Mouse (Mus musculus) midbrain, embryonic 16.5 days (tissue): ENCODE results near the gene Rabep2. TPM values are rescaled to one million over a fixed set of nuclear protein-coding genes. Genes with fewer than 3 reads are reported as not detected.

ENCODE experiments used
- ATAC-seq: fragments of 200-750 bp; cut with Nextera tagmentation; 2 replicates; pipeline ENCODE4 v1.8.0; 2017; ENCODE audit warnings: moderate TSS enrichment
- H3K27ac ChIP-seq: fragments of 300-500 bp; sonication (generic); 2 replicates; pipeline ENCODE4 v1.5.1; 2014; ENCODE audit warnings: mild to moderate bottlenecking, low read length, mixed read lengths
- H3K27me3 ChIP-seq: fragments of 300-500 bp; sonication (generic); 2 replicates; pipeline ENCODE4 v1.6.1; 2014; ENCODE audit warnings: low read depth, low read length, mixed read lengths; ENCODE audit not compliant: control insufficient read depth, insufficient read depth
- H3K36me3 ChIP-seq: fragments of 300-500 bp; sonication (generic); 2 replicates; pipeline ENCODE4 v1.6.1; 2014; ENCODE audit warnings: mild to moderate bottlenecking, low read length, moderate library complexity, mixed read lengths; ENCODE audit not compliant: control insufficient read depth, insufficient read depth
- H3K4me1 ChIP-seq: fragments of 300-500 bp; sonication (generic); 2 replicates; pipeline ENCODE4 v1.6.1; 2014; ENCODE audit warnings: mild to moderate bottlenecking, low read length, mixed read lengths; ENCODE audit not compliant: control insufficient read depth, insufficient read depth
- H3K4me2 ChIP-seq: fragments of 300-500 bp; sonication (generic); 2 replicates; pipeline ENCODE4 v1.6.1; 2014; ENCODE audit warnings: mild to moderate bottlenecking, low read length, mixed read lengths
- H3K4me3 ChIP-seq: fragments of 300-500 bp; sonication (generic); 2 replicates; pipeline ENCODE4 v1.5.1; 2014; ENCODE audit warnings: low read depth, mild to moderate bottlenecking, low read length, moderate library complexity, mixed read lengths
- H3K9ac ChIP-seq: fragments of 300-500 bp; sonication (generic); 2 replicates; pipeline ENCODE4 v1.6.1; 2014; ENCODE audit warnings: low read depth, low read length, mixed read lengths
- H3K9me3 ChIP-seq: fragments of 300-500 bp; sonication (generic); replicated peaks from 2 replicates; pipeline ENCODE4 v1.6.1; 2014; ENCODE audit warnings: mild to moderate bottlenecking, low read length, mixed read lengths; ENCODE audit not compliant: control insufficient read depth, poor library complexity, severe bottlenecking
- WGBS: fragments of 180-500 bp; shearing (Covaris S2); extraction: QIAGEN DNeasy Blood & Tissue Kit; methylation state at CpG from one replicate; pipeline ENCODE4 v1.1.7; 2014; 5-methylcytosine and 5-hydroxymethylcytosine counted together
- polyA plus RNA-seq: library from polyadenylated mRNA; unstranded; fragments of >200 nt; fragmentation: Nextera tagmentation; extraction: Ambion mirVana; gene quantifications from 2 replicates; pipeline ENCODE4 v1.2.1, GENCODE M21; 2015

Gene Rabep2
- polyA plus RNA-seq, 1 experiment from 2014 or later: 22.9 TPM

DNA sequence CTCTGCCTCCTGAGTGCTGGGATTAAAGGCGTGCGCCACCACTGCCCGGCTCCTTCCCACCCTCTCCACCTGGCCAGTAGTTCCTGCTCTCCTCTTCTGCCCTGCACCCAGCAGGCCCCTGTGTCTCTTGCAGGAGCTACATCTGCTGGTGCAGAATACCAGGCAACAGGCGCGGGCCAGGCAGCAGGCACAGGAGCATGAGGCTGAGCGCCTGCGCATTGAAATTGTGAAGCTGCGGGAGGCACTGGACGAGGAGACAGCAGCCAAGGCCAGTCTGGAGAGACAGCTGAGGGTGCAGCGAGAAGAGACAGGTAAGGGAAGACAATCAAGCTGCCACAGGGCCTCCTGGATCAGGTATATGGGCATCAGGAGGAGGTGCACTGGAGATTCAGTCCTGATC lies 15.4 kb downstream of the Rabep2 start:
- Histone ChIP-seq H3K27ac (no peak overlapping the region), H3K27me3 (no peaks in the 10 kb centered on the region), H3K36me3 (peaks cover 28% of the 10 kb centered on the region), H3K4me1 (no peaks in the 10 kb centered on the region), H3K4me2 (no peak overlapping the region), H3K4me3 (no peak overlapping the region), H3K9me3 (no peaks in the 10 kb centered on the region), H3K9ac (no peak overlapping the region)
- no peak for ATAC-seq
- 94% methylated on average over 10 of the region's 10 CpGs for WGBS

DNA sequence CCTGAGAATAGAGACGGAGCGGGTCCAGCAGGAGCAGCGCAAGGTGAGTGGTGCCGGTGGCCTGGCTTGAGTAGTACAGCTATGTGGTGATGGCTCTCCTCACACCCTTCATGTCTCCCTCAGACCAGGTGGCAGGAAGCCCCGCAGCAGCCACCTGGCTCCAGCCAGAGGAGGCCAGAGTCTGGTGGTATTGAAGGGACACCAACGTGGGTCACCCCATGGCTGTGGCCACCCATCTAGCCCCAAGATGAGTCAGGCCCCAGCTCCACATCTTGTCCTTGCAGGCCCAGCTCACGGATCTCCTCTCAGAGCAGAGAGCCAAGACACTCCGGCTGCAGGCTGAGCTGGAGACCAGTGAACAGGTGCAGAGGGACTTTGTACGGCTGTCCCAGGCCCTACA lies 16.0 kb downstream of the Rabep2 start:
- Histone ChIP-seq H3K9ac (no peak overlapping the region), H3K27me3 (no peaks in the 10 kb centered on the region), H3K4me1 (no peaks in the 10 kb centered on the region), H3K4me3 (no peak overlapping the region), H3K36me3 (peaks cover 28% of the 10 kb centered on the region), H3K27ac (no peak overlapping the region), H3K9me3 (no peaks in the 10 kb centered on the region), H3K4me2 (no peak overlapping the region)
- ATAC-seq: no peak
- 97% methylated on average over 9 of the region's 9 CpGs for WGBS

DNA sequence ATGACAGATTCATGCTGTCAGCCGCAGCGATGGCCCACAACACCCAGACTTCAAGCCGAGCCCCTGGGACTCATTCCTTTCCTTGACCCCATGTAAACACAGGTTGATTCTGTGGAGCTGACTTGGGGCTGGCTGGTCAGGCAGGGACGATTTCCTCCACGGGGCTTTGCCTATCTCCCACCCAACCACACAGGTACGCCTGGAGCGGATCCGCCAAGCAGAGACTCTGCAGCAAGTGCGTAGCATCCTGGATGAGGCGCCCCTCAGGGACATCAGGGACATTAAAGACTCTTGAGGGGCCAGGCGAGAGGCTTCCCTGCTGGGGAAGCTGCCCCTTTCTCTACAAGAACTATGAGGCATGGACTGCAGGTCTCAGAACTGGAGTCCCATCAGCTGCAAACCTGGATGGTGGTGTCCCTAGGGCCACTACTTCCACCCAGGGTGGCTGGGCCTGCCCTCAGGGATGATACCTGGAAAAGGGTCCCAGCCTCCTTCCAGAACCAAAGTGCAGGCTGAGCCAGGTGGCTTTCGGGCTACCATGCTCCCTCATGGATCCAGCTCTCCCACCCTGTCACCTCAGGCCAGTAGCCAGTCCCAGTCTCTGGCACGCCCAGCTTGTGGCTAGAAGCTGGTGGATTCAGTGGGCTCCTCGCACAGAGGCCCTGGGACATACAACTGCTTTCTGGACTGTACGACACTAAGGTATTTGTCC lies 16.7 kb downstream of the Rabep2 start:
- H3K9ac ChIP-seq: no peak overlapping the region
- H3K27me3 ChIP-seq: no peaks in the 10 kb centered on the region
- H3K4me2 ChIP-seq: no peak overlapping the region
- no peak for ATAC-seq
- no peaks in the 10 kb centered on the region for H3K4me1 ChIP-seq
- H3K36me3 ChIP-seq: peaks cover 28% of the 10 kb centered on the region
- H3K9me3 ChIP-seq: no peaks in the 10 kb centered on the region
- WGBS: 92% methylated on average over 15 of the region's 15 CpGs
- H3K27ac ChIP-seq: no peak overlapping the region
- no peak overlapping the region for H3K4me3 ChIP-seq

DNA sequence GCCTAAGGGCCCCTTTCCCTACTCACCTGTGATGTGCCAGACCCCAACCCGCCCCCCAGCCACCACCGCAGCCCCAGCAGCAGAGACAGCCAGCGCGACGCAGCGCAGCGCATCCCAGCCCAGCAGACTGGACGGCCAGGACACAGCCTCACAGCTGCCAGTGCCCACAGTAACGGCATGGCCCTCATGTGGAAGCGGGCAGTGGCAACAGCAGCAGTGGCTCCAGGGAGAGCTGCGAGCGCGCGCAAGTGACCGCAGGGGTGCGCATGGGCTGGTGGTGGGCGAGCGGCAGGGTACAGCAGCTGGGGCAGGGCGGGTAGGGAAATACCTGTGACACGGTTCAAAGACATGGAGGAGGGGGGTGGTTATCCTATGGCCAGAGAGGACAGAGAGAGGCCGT lies 17.7 kb downstream of the Rabep2 start:
- H3K27me3 ChIP-seq: no peaks in the 10 kb centered on the region
- H3K4me3 ChIP-seq: no peak overlapping the region
- peaks cover 28% of the 10 kb centered on the region for H3K36me3 ChIP-seq
- no peak overlapping the region for H3K9ac ChIP-seq
- H3K4me1 ChIP-seq: no peaks in the 10 kb centered on the region
- WGBS: 90% methylated on average over 21 of the region's 21 CpGs
- H3K9me3 ChIP-seq: no peaks in the 10 kb centered on the region
- no peak overlapping the region for H3K27ac ChIP-seq
- no peak overlapping the region for H3K4me2 ChIP-seq
- ATAC-seq: no peak

DNA sequence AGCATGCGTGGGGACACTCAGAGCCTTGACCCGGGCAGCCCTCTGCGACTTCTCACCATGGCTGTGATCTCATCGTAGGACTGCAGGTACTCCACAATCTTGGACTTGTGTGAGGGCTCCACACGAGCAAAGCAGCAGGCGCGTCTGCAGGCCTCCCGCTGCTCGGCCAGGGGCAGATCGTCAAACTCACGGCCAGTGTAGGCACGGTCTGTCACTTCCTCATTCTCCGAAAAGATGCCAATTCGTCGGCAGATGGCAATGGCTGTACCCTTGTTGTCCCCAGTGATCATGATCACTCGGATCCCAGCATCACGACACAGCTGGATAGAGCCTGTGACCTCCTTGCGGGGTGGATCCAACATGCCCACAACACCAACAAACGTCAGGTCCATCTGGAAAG lies 19.9 kb downstream of the Rabep2 start:
- H3K4me3 ChIP-seq: no peak overlapping the region
- H3K27ac ChIP-seq: no peak overlapping the region
- peaks cover 26% of the 10 kb centered on the region for H3K36me3 ChIP-seq
- H3K4me2 ChIP-seq: no peak overlapping the region
- no peak overlapping the region for H3K9ac ChIP-seq
- H3K4me1 ChIP-seq: no peaks in the 10 kb centered on the region
- H3K9me3 ChIP-seq: no peaks in the 10 kb centered on the region
- H3K27me3 ChIP-seq: no peaks in the 10 kb centered on the region
- 91% methylated on average over 19 of the region's 19 CpGs for WGBS
- ATAC-seq: no peak

DNA sequence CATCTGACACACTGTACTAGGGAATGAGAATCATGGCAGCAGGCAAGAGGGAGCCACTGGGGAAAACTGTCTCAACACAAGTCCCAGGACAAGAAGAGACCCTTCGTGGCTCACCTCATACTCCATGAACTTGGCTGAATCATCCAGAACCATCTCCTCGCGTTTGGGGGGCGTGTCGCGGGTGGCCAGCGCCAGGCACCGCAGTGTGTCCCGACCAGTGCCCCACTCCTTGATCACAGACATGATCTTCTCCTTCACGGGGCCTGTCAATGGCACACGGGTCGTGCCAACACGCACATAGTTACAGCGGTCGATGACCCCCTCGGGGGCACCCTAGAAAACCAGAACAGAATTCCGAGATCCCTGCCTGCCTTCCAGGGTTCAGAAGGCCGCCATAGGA lies 21.4 kb downstream of the Rabep2 start:
- Histone ChIP-seq H3K27ac (no peak overlapping the region), H3K4me2 (no peak overlapping the region), H3K4me3 (no peak overlapping the region), H3K9ac (no peak overlapping the region), H3K27me3 (no peaks in the 10 kb centered on the region), H3K36me3 (peaks cover 15% of the 10 kb centered on the region), H3K4me1 (no peaks in the 10 kb centered on the region), H3K9me3 (no peaks in the 10 kb centered on the region)
- WGBS: 93% methylated on average over 18 of the region's 18 CpGs
- no peak for ATAC-seq

- no peak overlapping the region for H3K4me2 ChIP-seq
- no peak for ATAC-seq
- H3K36me3 ChIP-seq: peaks cover 10% of the 10 kb centered on the region; the same call in 1 of the 2 replicates
- H3K9ac ChIP-seq: no peak overlapping the region
- H3K4me1 ChIP-seq: no peaks in the 10 kb centered on the region
- no peaks in the 10 kb centered on the region; the same call in 1 of the 2 replicates for H3K27me3 ChIP-seq
- WGBS: 87% methylated on average over 6 of the region's 6 CpGs
- no peaks in the 10 kb centered on the region for H3K9me3 ChIP-seq
- H3K27ac ChIP-seq: no peak overlapping the region
- H3K4me3 ChIP-seq: no peak overlapping the region
Observed at GRCm38 (mm10) chr7:126450641-126451040, 22.1 kb downstream of the Rabep2 start.

GRCm38 (mm10) chr7:126452244-126452643 lies 23.7 kb downstream of the Rabep2 start:
- no peaks in the 10 kb centered on the region for H3K4me1 ChIP-seq
- H3K4me2 ChIP-seq: no peak overlapping the region
- no peak overlapping the region for H3K4me3 ChIP-seq
- H3K9me3 ChIP-seq: no peaks in the 10 kb centered on the region
- WGBS: 94% methylated on average over 3 of the region's 3 CpGs
- no peak overlapping the region for H3K9ac ChIP-seq
- peaks cover 3% of the 10 kb centered on the region; the same call in 1 of the 2 replicates for H3K36me3 ChIP-seq
- ATAC-seq: no peak
- no peak overlapping the region for H3K27ac ChIP-seq
- H3K27me3 ChIP-seq: no peaks in the 10 kb centered on the region; the same call in 1 of the 2 replicates

DNA sequence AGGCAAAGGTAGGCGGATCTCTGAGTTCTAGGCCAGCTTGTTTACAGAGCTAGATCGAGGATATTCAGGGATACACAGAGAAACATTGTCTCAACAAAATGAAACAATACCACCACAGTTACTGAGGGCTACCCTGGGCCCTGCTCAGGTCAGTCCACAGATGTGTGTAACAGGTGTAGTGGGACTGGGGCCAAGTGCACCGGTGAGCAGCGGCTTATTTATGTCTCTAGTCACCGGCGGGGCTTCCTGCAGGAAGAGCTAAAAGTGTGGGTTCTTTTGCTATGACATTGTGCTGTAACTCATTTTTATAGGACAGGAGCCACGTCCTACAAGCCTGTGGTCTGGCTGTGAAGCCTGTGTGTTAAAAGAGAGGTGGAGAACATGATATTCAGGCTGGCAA lies 25.3 kb downstream of the Rabep2 start:
- Histone ChIP-seq H3K9me3 (no peaks in the 10 kb centered on the region), H3K36me3 (no peaks in the 10 kb centered on the region; the same call in 1 of the 2 replicates), H3K4me2 (no peak overlapping the region), H3K27ac (no peak overlapping the region), H3K9ac (no peak overlapping the region), H3K27me3 (no peaks in the 10 kb centered on the region; the same call in 1 of the 2 replicates), H3K4me3 (no peak overlapping the region), H3K4me1 (no peaks in the 10 kb centered on the region)
- ATAC-seq: no peak
- 81% methylated on average over 7 of the region's 7 CpGs for WGBS
